Mouse (Mus musculus) myocyte (in vitro differentiated cells): ENCODE data around the gene Snapin. TPM values are rescaled to one million over a fixed set of nuclear protein-coding genes. Genes with fewer than 3 reads are reported as not detected.

Experiments used
- H3K27me3 ChIP-seq: one replicate; pipeline ENCODE4 v1.6.1; 2011; ENCODE audit not compliant: control insufficient read depth, insufficient read depth, insufficient read length
- H3K36me3 ChIP-seq: one replicate; pipeline ENCODE4 v1.6.1; 2011; ENCODE audit not compliant: control insufficient read depth, insufficient read depth
- H3K4me2 ChIP-seq: one replicate; pipeline ENCODE4 v1.6.1; 2011; ENCODE audit warnings: low read depth, control low read depth
- H3K4me3 ChIP-seq: one replicate; pipeline ENCODE4 v1.5.1; 2011; ENCODE audit warnings: mild to moderate bottlenecking, control low read depth, moderate library complexity
- H3K79me2 ChIP-seq: one replicate; pipeline ENCODE4 v1.6.1; 2011; ENCODE audit not compliant: control insufficient read depth, insufficient read depth
- H3ac ChIP-seq: one replicate; pipeline ENCODE4 v1.6.1; 2011; ENCODE audit not compliant: control insufficient read depth, insufficient read length
- CEBPB ChIP-seq: IDR thresholded peaks from 2 replicates; pipeline ENCODE4 v1.6.1; 2011; ENCODE audit warnings: mild to moderate bottlenecking, moderate library complexity; ENCODE audit not compliant: poor library complexity, insufficient read depth, severe bottlenecking
- E2F4 ChIP-seq: IDR thresholded peaks from one replicate; pipeline ENCODE4 v1.6.1; 2011; ENCODE audit warnings: mild to moderate bottlenecking, control low read depth, moderate library complexity; ENCODE audit not compliant: insufficient read depth
- MAX ChIP-seq: IDR thresholded peaks from one replicate; pipeline ENCODE4 v1.6.1; 2011; ENCODE audit warnings: low read depth, mild to moderate bottlenecking, control low read depth
- MYOD1 ChIP-seq, 3 experiments: IDR thresholded peaks; one replicate each; pipeline ENCODE4 v1.6.1; 2011; ENCODE audit warnings: control low read depth in 2 of 3, low read depth in 2 of 3, mild to moderate bottlenecking in 2 of 3, moderate library complexity in 1 of 3; ENCODE audit not compliant: insufficient read length in 2 of 3, control insufficient read depth in 1 of 3
- MYOG ChIP-seq, 3 experiments: IDR thresholded peaks; one replicate each; pipeline ENCODE4 v1.6.1; 2011; ENCODE audit warnings: control low read depth in 2 of 3, low read depth in 2 of 3, mild to moderate bottlenecking in 2 of 3; ENCODE audit not compliant: insufficient read length in 2 of 3, control insufficient read depth in 1 of 3, insufficient read depth in 1 of 3
- POLR2A ChIP-seq: IDR thresholded peaks from one replicate; pipeline ENCODE4 v1.6.1; 2011; ENCODE audit warnings: low read depth, mild to moderate bottlenecking, control low read depth, moderate library complexity; ENCODE audit not compliant: insufficient read length
- POLR2AphosphoS2 ChIP-seq: IDR thresholded peaks from one replicate; pipeline ENCODE4 v1.6.1; 2011; ENCODE audit warnings: low read depth, control low read depth; ENCODE audit not compliant: insufficient read length
- REST ChIP-seq: IDR thresholded peaks from one replicate; pipeline ENCODE4 v1.6.1; 2011; ENCODE audit warnings: mild to moderate bottlenecking, control low read depth, moderate library complexity; ENCODE audit not compliant: insufficient read depth, insufficient read length
- SRF ChIP-seq: IDR thresholded peaks from one replicate; pipeline ENCODE4 v1.6.1; 2011; ENCODE audit warnings: low read depth; ENCODE audit not compliant: control insufficient read depth, insufficient read length
- TCF12 ChIP-seq: IDR thresholded peaks from one replicate; pipeline ENCODE4 v1.6.1; 2011; ENCODE audit warnings: mild to moderate bottlenecking, control low read depth; ENCODE audit not compliant: poor library complexity, insufficient read depth, severe bottlenecking
- TCF3 ChIP-seq: IDR thresholded peaks from one replicate; pipeline ENCODE4 v1.6.1; 2011; ENCODE audit warnings: low read depth, control low read depth; ENCODE audit not compliant: insufficient read length
- USF1 ChIP-seq: IDR thresholded peaks from one replicate; pipeline ENCODE4 v1.6.1; 2011; ENCODE audit warnings: low read depth, mild to moderate bottlenecking, control low read depth, moderate library complexity
- polyA plus RNA-seq: library from polyadenylated mRNA; unstranded; fragments of >200 nt; fragmentation: generic; extraction: Trizol; gene quantifications from one replicate; pipeline ENCODE4 v1.2.1, GENCODE M21; 2012; ENCODE audit warnings: missing spikeins

Gene Snapin
- polyA plus RNA-seq, 1 experiment, result 33.7 TPM

DNA sequence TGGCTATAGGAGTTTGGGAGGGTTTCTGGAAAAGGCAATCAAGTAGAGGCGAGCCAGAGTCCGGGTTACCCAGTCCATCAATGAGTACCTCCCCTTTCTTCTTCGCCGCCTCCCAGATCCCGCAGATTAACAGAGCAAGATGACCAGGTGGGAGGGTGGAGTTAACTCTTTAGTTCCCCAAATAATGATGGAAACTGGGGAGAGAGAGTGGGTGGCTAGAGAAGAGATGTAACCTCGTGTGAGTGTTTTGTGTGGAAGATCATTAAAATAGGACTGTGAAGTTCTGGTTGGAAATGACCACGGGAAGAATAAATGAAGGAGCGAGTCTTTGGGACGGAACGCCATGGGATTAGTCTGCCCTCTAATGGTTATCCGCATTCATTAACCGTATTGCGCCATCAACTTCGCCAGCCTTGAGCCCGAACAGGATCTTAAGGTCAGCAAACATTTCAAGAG is 24.5 kb downstream of the Snapin start:
- no peaks in the 10 kb centered on the region for H3K36me3 ChIP-seq
- peak overlapping the region; percentile 92 for H3K4me2 ChIP-seq
- no peak overlapping the region for H3ac ChIP-seq
- TF ChIP-seq SRF, result no peak
- TF ChIP-seq MYOG (IDR thresholded peaks at IDR 0.05; ENCODE audit: control insufficient read depth in 1 of 3, insufficient read depth in 1 of 3, insufficient read length in 2 of 3, low read depth in 2 of 3), result no peak
- TF ChIP-seq POLR2AphosphoS2, result no peak
- TF ChIP-seq CEBPB, result peak; percentile 91
- H3K79me2 ChIP-seq, result no peaks in the 10 kb centered on the region
- peaks cover 15% of the 10 kb centered on the region for H3K27me3 ChIP-seq
- H3K4me3 ChIP-seq, result peak overlapping the region; percentile 19

DNA sequence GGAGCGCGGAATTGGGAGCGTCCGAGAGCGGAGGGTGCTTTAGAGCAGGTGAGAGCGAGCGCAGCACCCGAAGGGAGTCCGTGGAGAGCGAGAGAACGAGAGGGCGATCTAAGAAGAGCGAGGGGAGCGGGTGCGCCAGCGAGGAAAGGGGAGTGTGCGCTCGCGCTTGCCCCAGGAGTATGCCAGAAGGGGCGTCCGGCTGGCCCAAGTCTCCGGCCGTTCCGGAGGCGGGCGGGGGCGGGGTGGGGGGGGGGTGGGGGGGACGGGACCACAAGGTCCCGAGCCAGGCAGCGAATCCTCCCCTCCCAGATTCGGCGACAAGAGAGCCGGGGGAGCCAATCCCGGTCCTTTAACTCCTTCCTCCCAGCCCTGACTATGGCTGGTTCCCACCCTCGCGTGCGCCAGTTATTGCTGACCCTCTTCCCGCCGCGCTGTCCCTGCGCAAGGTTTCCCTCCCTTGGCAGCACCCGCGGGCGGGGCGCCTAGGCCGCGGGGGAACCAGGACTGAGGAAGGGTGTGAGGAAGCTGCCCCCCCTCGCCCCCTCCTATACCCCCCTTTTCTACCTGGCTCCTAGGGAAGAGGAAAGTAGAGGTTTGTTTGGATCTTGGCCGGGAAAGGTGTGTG is 25.0 kb downstream of the Snapin start, which contains the start of gene Npr1:
TSS of gene Npr1 (minus strand) at position 181 of the 625 bp plus-strand sequence.
- H3K4me3 ChIP-seq, result peak within 1 kb of the TSS; percentile 19
- H3K4me2 ChIP-seq, result peak within 1 kb of the TSS; percentile 92
- no peak within 1 kb of the TSS for H3ac ChIP-seq
- H3K36me3 ChIP-seq, result no peaks in the 10 kb centered on the region
- no peak for TF ChIP-seq REST
- no peak for TF ChIP-seq MYOG (IDR thresholded peaks at IDR 0.05; ENCODE audit: control insufficient read depth in 1 of 3, insufficient read depth in 1 of 3, insufficient read length in 2 of 3, low read depth in 2 of 3)
- TF ChIP-seq TCF3, result no peak
- H3K79me2 ChIP-seq, result no peaks in the 10 kb centered on the region
- H3K27me3 ChIP-seq, result peaks cover 15% of the 10 kb centered on the region

DNA sequence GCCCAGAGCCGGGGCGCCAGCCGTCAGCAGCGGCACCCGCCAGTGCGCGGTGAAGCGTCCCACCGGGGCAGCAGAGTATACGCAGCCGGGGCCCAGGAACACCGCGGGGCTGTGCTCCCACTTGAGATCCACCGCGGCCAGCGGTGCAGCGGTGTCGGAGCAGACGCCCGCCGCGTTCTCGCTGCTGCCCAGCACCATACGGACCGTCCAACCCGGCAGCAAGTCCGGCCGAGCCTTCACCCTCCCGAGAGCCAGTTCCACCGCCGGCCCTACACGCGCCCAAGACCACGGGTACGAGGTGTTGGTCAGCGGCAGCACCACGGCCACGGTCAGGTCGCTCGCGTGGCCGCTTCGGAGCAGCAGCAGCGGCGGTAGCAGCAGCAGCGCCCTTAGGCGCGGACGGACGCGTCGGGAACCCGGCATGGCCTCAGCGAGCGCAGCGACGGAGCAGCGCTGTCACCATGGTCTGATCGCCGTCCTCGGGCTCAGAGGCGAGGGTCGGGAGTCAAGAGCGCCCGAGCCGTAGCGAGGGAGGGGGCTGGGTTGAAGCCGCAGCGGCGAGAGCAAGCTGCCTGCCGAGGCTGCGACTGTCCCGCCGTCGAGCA is 25.6 kb downstream of the Snapin start:
- Histone ChIP-seq H3ac (no peak overlapping the region), H3K4me3 (peak overlapping the region; percentile 19), H3K27me3 (peaks cover 15% of the 10 kb centered on the region), H3K79me2 (no peaks in the 10 kb centered on the region), H3K4me2 (peak overlapping the region; percentile 92), H3K36me3 (no peaks in the 10 kb centered on the region)
- TF ChIP-seq MYOG (IDR thresholded peaks at IDR 0.05; ENCODE audit: control insufficient read depth in 1 of 3, insufficient read depth in 1 of 3, insufficient read length in 2 of 3, low read depth in 2 of 3) (peak in 1 of 3 experiments; percentile 1), TCF3 (no peak)

DNA sequence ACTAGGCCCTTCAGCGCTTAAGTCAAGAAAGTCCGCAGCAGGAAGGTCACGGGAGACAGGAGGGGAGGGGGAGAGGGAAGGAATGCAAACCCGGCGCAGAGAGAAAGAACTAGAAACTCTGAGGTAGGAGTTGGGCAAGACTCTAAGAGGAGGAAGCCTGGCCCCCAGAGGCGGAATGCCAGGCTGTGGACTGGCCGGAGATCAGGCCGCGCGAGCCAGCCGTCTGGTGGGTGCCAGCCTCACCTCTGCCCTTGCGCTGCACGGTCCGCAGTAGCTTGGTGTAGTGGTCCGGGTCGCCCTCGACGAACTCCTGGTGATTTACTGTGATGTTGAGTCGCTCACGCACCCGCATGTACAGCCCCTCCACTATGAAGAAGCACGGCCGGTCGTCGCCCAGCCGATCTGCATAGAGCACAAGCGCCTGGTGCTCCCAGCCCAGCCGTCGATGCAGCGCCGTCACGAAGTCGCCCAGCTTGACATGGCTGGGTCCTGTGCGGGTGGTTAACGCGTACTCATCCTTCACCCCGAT is 26.2 kb downstream of the Snapin start:
- Histone ChIP-seq H3K4me2 (no peak overlapping the region), H3K4me3 (no peak overlapping the region), H3K27me3 (peaks cover 15% of the 10 kb centered on the region), H3ac (no peak overlapping the region), H3K79me2 (no peaks in the 10 kb centered on the region), H3K36me3 (no peaks in the 10 kb centered on the region)
- TF ChIP-seq TCF12 (no peak), REST (no peak), USF1 (no peak), MYOG (IDR thresholded peaks at IDR 0.05; ENCODE audit: control insufficient read depth in 1 of 3, insufficient read depth in 1 of 3, insufficient read length in 2 of 3, low read depth in 2 of 3) (no peak), MYOD1 (IDR thresholded peaks at IDR 0.05; ENCODE audit: control insufficient read depth in 1 of 3, insufficient read length in 2 of 3, low read depth in 2 of 3) (no peak), E2F4 (no peak), POLR2A (no peak), POLR2AphosphoS2 (no peak), CEBPB (no peak), TCF3 (no peak), MAX (no peak), SRF (no peak)

DNA sequence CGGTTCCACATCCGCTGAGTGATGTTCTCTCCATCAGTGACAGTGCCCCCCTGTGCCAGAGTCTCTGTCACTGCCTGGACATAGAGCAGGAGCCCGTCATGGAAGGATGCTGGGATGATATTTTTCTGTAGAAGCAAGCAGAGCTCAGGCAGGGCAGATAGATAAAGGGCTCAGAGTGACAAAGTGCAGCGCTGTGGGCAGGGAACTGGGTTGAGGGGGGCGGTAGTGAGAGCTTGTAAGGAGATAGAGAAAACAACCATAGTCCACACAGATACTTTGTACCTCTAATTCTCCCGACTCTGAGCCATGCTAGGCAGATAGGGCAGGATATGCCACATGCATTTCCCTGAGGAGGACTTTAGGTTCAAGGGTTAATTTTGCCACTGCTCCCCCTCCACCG is 28.3 kb downstream of the Snapin start:
- Histone ChIP-seq H3K79me2 (no peaks in the 10 kb centered on the region), H3K36me3 (no peaks in the 10 kb centered on the region), H3K27me3 (peaks cover 15% of the 10 kb centered on the region), H3ac (no peak overlapping the region), H3K4me3 (no peak overlapping the region), H3K4me2 (no peak overlapping the region)
- TF ChIP-seq MAX (no peak), E2F4 (no peak)

DNA sequence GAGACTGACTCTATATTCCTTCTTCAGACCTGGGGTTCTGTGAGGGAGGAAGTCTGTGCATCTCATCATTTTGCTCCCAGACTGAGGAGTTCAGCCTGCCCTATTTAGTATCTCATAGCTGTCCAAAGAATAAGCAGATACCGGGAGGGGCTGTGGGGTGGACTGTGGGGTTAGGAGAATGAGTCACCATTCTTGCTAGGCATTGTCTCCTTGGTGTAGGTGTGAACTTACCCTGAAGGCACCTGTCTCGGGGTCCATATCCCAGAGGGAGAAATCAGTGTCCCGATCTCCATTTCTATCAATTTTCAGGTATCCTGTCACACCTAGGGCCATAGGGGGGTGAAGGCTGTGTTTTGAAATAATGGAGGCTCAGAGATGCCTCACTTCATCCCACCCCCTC is 28.9 kb downstream of the Snapin start:
- H3K4me3 ChIP-seq, result no peak overlapping the region
- TF ChIP-seq TCF12 (no peak), POLR2A (no peak), USF1 (no peak), E2F4 (no peak), REST (no peak), SRF (no peak), MYOG (IDR thresholded peaks at IDR 0.05; ENCODE audit: control insufficient read depth in 1 of 3, insufficient read depth in 1 of 3, insufficient read length in 2 of 3, low read depth in 2 of 3) (no peak), TCF3 (no peak), MAX (no peak), POLR2AphosphoS2 (no peak), CEBPB (no peak), MYOD1 (IDR thresholded peaks at IDR 0.05; ENCODE audit: control insufficient read depth in 1 of 3, insufficient read length in 2 of 3, low read depth in 2 of 3) (no peak)
- no peaks in the 10 kb centered on the region for H3K36me3 ChIP-seq
- no peak overlapping the region for H3ac ChIP-seq
- H3K79me2 ChIP-seq, result no peaks in the 10 kb centered on the region
- H3K27me3 ChIP-seq, result peaks cover 15% of the 10 kb centered on the region
- H3K4me2 ChIP-seq, result no peak overlapping the region
